10 mouse cellular contexts compared by ENCODE assay signal in the genomic region with DNA sequence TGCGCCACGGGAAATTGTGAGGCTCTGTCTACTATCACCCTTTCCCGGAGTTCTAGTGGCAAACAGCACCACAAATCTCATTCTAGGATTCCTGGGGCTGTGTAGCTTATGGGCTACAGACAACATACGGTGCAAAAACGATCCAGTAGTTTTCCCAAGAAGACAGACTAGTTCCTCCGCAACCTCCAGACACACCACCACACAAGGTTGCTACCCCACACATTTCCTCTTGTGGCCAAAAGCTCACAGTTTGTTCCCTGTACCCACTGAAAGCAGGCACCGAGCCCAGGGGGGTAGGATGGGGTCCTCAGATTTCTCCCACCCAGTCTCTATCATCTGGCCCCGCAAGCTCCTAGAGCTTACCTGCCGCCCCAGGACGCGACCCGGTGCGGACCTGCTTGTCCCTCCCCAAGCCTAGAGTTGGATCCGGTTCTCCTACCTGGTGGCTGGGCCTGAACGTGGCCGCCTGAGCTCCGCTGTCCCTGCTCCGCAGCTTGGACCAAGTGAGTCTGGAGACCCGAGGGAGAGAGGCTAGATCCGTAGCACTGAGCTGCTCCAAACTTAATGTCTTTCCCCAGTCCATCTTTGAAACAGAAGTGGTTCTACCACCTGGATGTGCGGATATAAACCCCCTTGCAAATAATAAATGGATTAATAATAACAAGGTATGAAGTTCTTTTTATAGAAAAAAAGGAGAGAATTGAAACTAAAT. TPM values are rescaled to one million over a fixed set of nuclear protein-coding genes. Genes with fewer than 3 reads are reported as not detected.
DNase-seq lines count a peak whose midpoint lies in the region; ATAC-seq and TF ChIP-seq lines count a peak whose summit lies in the region.
"Had no signal": no experiment of that assay in that cellular context is flagged by ENCODE, and none has a peak within 500 bp of the region (broad histone marks: within the 10 kb centered on the region; RNA-seq: fewer than 3 reads in every experiment).

No protein-coding gene starts in this region.

- no peak for TF ChIP-seq EP300 in CH12.LX (IDR thresholded peaks at IDR 0.05; ENCODE audit: low read length)

- TF ChIP-seq CTCF in CH12.LX (conservative IDR thresholded peaks at IDR 0.05 in 1 of 2, IDR thresholded peaks at IDR 0.05 in 1 of 2; ENCODE audit: low read depth in 2 of 2, low read length in 2 of 2): no peak

- no peak overlapping the region for H3K4me2 ChIP-seq in heart, embryonic 16.5 days (ENCODE audit: low read depth, low read length)
- peak overlapping the region; percentile 93 for H3K4me2 ChIP-seq in CH12.LX (ENCODE audit: insufficient read depth, low read depth, poor library complexity, severe bottlenecking)
- H3K4me2 ChIP-seq in intestine, embryonic 15.5 days (replicated peaks): 0 out of 2 replicates have a peak overlapping the region, but pooled peaks have one; percentile 30

- TF ChIP-seq RAD21 in CH12.LX (IDR thresholded peaks at IDR 0.05; ENCODE audit: low read depth, low read length): no peak

- H3K4me1 ChIP-seq in heart, embryonic 16.5 days (ENCODE audit: control insufficient read depth, insufficient read depth, low read length): peaks cover 15% of the 10 kb centered on the region
- peaks cover 0 to 24% of the 10 kb centered on the region in 2 experiments; a peak in 2 of 4 replicates for H3K4me1 ChIP-seq in CH12.LX (ENCODE audit: control insufficient read depth in 1 of 2, insufficient read depth in 2 of 2)
- peaks cover 27% of the 10 kb centered on the region for H3K4me1 ChIP-seq in intestine, embryonic 15.5 days (replicated peaks)

- DNase-seq in heart, postnatal 10 days: no peak
- DNase-seq in CH12.LX (ENCODE audit: extremely low read depth): no peak
- DNase-seq in embryo, embryonic 11 days: peak; percentile 34
- no peak for DNase-seq in thymus, postnatal 14 days
- DNase-seq: adrenal gland, adult 2 months had no signal

- H3K9me3 ChIP-seq in heart, embryonic 16.5 days (replicated peaks; ENCODE audit: control insufficient read depth, low read length): no peaks in the 10 kb centered on the region
- H3K9me3 ChIP-seq in CH12.LX (replicated peaks; ENCODE audit: low read length): peaks cover 9% of the 10 kb centered on the region
- H3K9me3 ChIP-seq in intestine, embryonic 15.5 days: no peaks in the 10 kb centered on the region

- dilution Hi-C loops in CH12.LX (cut with MboI; ENCODE audit: extremely low pct_ligation_motif_present, extremely low pct_unique_long_range_greater_than_20kb, low sequenced_read_pairs): no loop called here

- H3K36me3 ChIP-seq in heart, embryonic 16.5 days (ENCODE audit: control insufficient read depth, insufficient read depth): no peaks in the 10 kb centered on the region
- no peaks in the 10 kb centered on the region for H3K36me3 ChIP-seq in CH12.LX (replicated peaks in 1 of 2; ENCODE audit: control insufficient read depth in 1 of 2, insufficient read depth in 1 of 2, low read length in 1 of 2)
- H3K36me3 ChIP-seq in intestine, embryonic 15.5 days: no peaks in the 10 kb centered on the region

- no peak for TF ChIP-seq POLR2A in CH12.LX (IDR thresholded peaks at IDR 0.05; ENCODE audit: low read depth, low read length)

- peak overlapping the region; percentile 33; the same call in 1 of the 2 replicates for H3K4me3 ChIP-seq in heart, embryonic 16.5 days (ENCODE audit: low read length)
- peak overlapping the region in 1 of 3 experiments; percentile 43 for H3K4me3 ChIP-seq in CH12.LX (replicated peaks in 1 of 3; ENCODE audit: low read depth in 2 of 3, low read length in 2 of 3, poor library complexity in 1 of 3)
- H3K4me3 ChIP-seq in intestine, embryonic 15.5 days (replicated peaks): no peak overlapping the region

- in situ Hi-C loops in CH12.LX (cut with MboI; ENCODE audit: low pct_ligation_motif_present, low pct_unique_long_range_greater_than_20kb, low sequenced_read_pairs): no loop called here

- WGBS in heart, embryonic 16.5 days: 3% methylated on average over 21 of the region's 21 CpGs
- 1% methylated on average over 21 of the region's 21 CpGs for WGBS in intestine, embryonic 15.5 days

- no peak overlapping the region for H3K9ac ChIP-seq in heart, embryonic 16.5 days (ENCODE audit: low read length)
- 0 out of 2 replicates have a peak overlapping the region, but pooled peaks have one; percentile 7 for H3K9ac ChIP-seq in CH12.LX (ENCODE audit: insufficient read depth, low read depth)
- no peak overlapping the region for H3K9ac ChIP-seq in intestine, embryonic 15.5 days

- no peak overlapping the region for H3K27ac ChIP-seq in heart, embryonic 16.5 days (ENCODE audit: low read length)
- H3K27ac ChIP-seq in CH12.LX (ENCODE audit: insufficient read depth, low read depth): no peak overlapping the region
- no peak overlapping the region for H3K27ac ChIP-seq in intestine, embryonic 15.5 days

- intact Hi-C loops in heart, postnatal 10 days (cut with DNase I): loop anchor here (10.0 kb wide), 1 partner anchor 396 kb away; no protein-coding TSS in a partner anchor

- H3K79me2 ChIP-seq in CH12.LX (replicated peaks; ENCODE audit: control insufficient read depth, extremely low read depth, insufficient read depth, poor library complexity, severe bottlenecking): no peaks in the 10 kb centered on the region

- no peak for ATAC-seq in heart, embryonic 16.5 days (replicated peaks; ENCODE audit: extremely low read depth, insufficient read depth, low FRiP score)
- ATAC-seq in intestine, embryonic 15.5 days: no peak
- ATAC-seq in megakaryocyte progenitor cell, adult 5-6 weeks (replicated peaks; ENCODE audit: poor library complexity): no peak
- no peak for ATAC-seq in cerebellum, adult (ENCODE audit: insufficient number of reproducible peaks, low FRiP score, low TSS enrichment)

- H3K27me3 ChIP-seq in heart, embryonic 16.5 days (ENCODE audit: control insufficient read depth, insufficient read depth, low read length): peaks cover 72% of the 10 kb centered on the region
- H3K27me3 ChIP-seq in CH12.LX (replicated peaks): peaks cover 3% of the 10 kb centered on the region
- peaks cover 88% of the 10 kb centered on the region for H3K27me3 ChIP-seq in intestine, embryonic 15.5 days (replicated peaks)

TF ChIP-seq in CH12.LX, 34 proteins besides CTCF, POLR2A, EP300 and RAD21:
- TF ChIP-seq MAZ (IDR thresholded peaks at IDR 0.05; ENCODE audit: low read depth, low read length) (no peak), USF2 (conservative IDR thresholded peaks at IDR 0.05; ENCODE audit: low read depth, low read length) (no peak), JUN (IDR thresholded peaks at IDR 0.05; ENCODE audit: insufficient read depth, low read depth, low read length) (no peak), ETS1 (conservative IDR thresholded peaks at IDR 0.05; ENCODE audit: low read depth, low read length) (no peak), ZNF384 (IDR thresholded peaks at IDR 0.05; ENCODE audit: low read depth, low read length) (no peak), NELFE (IDR thresholded peaks at IDR 0.05; ENCODE audit: low read depth, low read length) (no peak), NRF1 (IDR thresholded peaks at IDR 0.05; ENCODE audit: low read depth, low read length) (no peak), ZMIZ1 (IDR thresholded peaks at IDR 0.05; ENCODE audit: low read depth, low read length) (no peak), UBTF (IDR thresholded peaks at IDR 0.05; ENCODE audit: low read depth, low read length) (no peak), KAT2A (IDR thresholded peaks at IDR 0.05; ENCODE audit: insufficient replicate concordance, low read length) (no peak), SMC3 (IDR thresholded peaks at IDR 0.05; ENCODE audit: low read depth, low read length) (no peak), E2F4 (IDR thresholded peaks at IDR 0.05; ENCODE audit: insufficient replicate concordance, low read depth, low read length) (no peak), USF1 (IDR thresholded peaks at IDR 0.05; ENCODE audit: low read depth, low read length) (no peak), IRF4 (IDR thresholded peaks at IDR 0.05; ENCODE audit: low read depth, low read length) (no peak), SIN3A (IDR thresholded peaks at IDR 0.05; ENCODE audit: low read length) (no peak), PAX5 (IDR thresholded peaks at IDR 0.05; ENCODE audit: low read length) (no peak), GABPA (IDR thresholded peaks at IDR 0.05; ENCODE audit: insufficient replicate concordance, low read depth, low read length) (no peak), ZKSCAN1 (IDR thresholded peaks at IDR 0.05; ENCODE audit: borderline replicate concordance, low read depth, low read length) (no peak), ZC3H11A (IDR thresholded peaks at IDR 0.05; ENCODE audit: low read depth, low read length) (no peak)

RNA-seq across cellular contexts. Expression of gene Dlx6, which starts 1.9 kb away (rescaled TPM):
- polyA plus RNA-seq in heart, embryonic 16.5 days (2015; fragmentation: Nextera tagmentation; extraction: Ambion mirVana): not detected in 2 replicates
- total RNA-seq in heart, postnatal 10 days (2021): under 1 TPM in 1 of 2 experiments, not detected in 1; 0.27 TPM
- total RNA-seq in CH12.LX (2012; rRNA removed) (not detected in 2 replicates), CH12.LX (2014; rRNA removed) (not detected in 2 replicates)
- polyA plus RNA-seq in CH12.LX (2012; ENCODE audit: insufficient read length, low read depth): not detected in 2 replicates
- polyA plus RNA-seq in intestine, embryonic 15.5 days (2015; fragmentation: Nextera tagmentation; extraction: Ambion mirVana): 0.16 TPM in 1 of 2 replicates, not detected in the other
- total RNA-seq in megakaryocyte progenitor cell, adult 5-6 weeks (2015): not detected in 2 replicates
- total RNA-seq in megakaryocyte progenitor cell, adult 5-6 weeks (2017): not detected in 2 replicates
- total RNA-seq: adrenal gland, adult 2 months; liver, adult 2 months had no signal
- polyA plus RNA-seq: adrenal gland, adult 2 months; liver, adult 2 months had no signal

RNA-seq across cellular contexts. Expression of gene Dlx5, which starts 20.6 kb away (rescaled TPM):
- 1.1 and 1.4 TPM in 2 replicates for polyA plus RNA-seq in heart, embryonic 16.5 days (2015; fragmentation: Nextera tagmentation; extraction: Ambion mirVana)
- total RNA-seq in heart, postnatal 10 days (2021): under 1 TPM; 0.25 to 0.45 TPM
- total RNA-seq in CH12.LX (2012; rRNA removed): not detected in 2 replicates
- not detected in 2 replicates for total RNA-seq in CH12.LX (2014; rRNA removed)
- polyA plus RNA-seq in CH12.LX (2012; ENCODE audit: insufficient read length, low read depth): not detected in 2 replicates
- 1.5 and 2.1 TPM in 2 replicates for polyA plus RNA-seq in intestine, embryonic 15.5 days (2015; fragmentation: Nextera tagmentation; extraction: Ambion mirVana)
- not detected in 2 replicates for total RNA-seq in megakaryocyte progenitor cell, adult 5-6 weeks (2015)
- not detected in 2 replicates for total RNA-seq in megakaryocyte progenitor cell, adult 5-6 weeks (2017)
- total RNA-seq: liver, adult 2 months had no signal
- polyA plus RNA-seq: liver, adult 2 months had no signal
